Mouse (Mus musculus): ENCODE data around the gene Bahd1. TPM values are rescaled to one million over a fixed set of nuclear protein-coding genes. Genes with fewer than 3 reads are reported as not detected.

Gene Bahd1
- polyA plus RNA-seq, 1 experiment from 2014 or later, result 1.3 TPM

- Histone ChIP-seq H3K4me3 (ENCODE audit: low read depth, low read length) (no peak overlapping the region), H3K9ac (ENCODE audit: low read length) (no peak overlapping the region), H3K4me1 (replicated peaks; ENCODE audit: control insufficient read depth, insufficient read depth, low read length) (no peaks in the 10 kb centered on the region), H3K36me3 (ENCODE audit: control insufficient read depth, insufficient read depth, low read length) (no peaks in the 10 kb centered on the region), H3K4me2 (ENCODE audit: low read depth, low read length, severe bottlenecking) (no peak overlapping the region), H3K27ac (ENCODE audit: low read depth, low read length) (no peak overlapping the region), H3K9me3 (ENCODE audit: control insufficient read depth, low read length) (no peaks in the 10 kb centered on the region), H3K27me3 (ENCODE audit: control insufficient read depth, insufficient read depth, low read length) (no peaks in the 10 kb centered on the region)
- DNase-seq (ENCODE audit: low spot score), result no peak
- ATAC-seq (replicated peaks; ENCODE audit: low FRiP score), result no peak
- WGBS, result 83% methylated on average over 7 of the region's 7 CpGs
These were observed 63.5 kb downstream of the Bahd1 start for GRCm38 (mm10) chr2:118963676-118964012.

- Histone ChIP-seq H3K9me3 (ENCODE audit: control insufficient read depth, low read length) (no peaks in the 10 kb centered on the region), H3K27ac (ENCODE audit: low read depth, low read length) (no peak overlapping the region), H3K4me3 (ENCODE audit: low read depth, low read length) (no peak overlapping the region), H3K9ac (ENCODE audit: low read length) (no peak overlapping the region), H3K4me1 (replicated peaks; ENCODE audit: control insufficient read depth, insufficient read depth, low read length) (no peaks in the 10 kb centered on the region), H3K4me2 (ENCODE audit: low read depth, low read length, severe bottlenecking) (no peak overlapping the region), H3K27me3 (ENCODE audit: control insufficient read depth, insufficient read depth, low read length) (peaks cover 17% of the 10 kb centered on the region), H3K36me3 (ENCODE audit: control insufficient read depth, insufficient read depth, low read length) (no peaks in the 10 kb centered on the region)
- DNase-seq (ENCODE audit: low spot score), result no peak
- WGBS, result 85% methylated on average over 11 of the region's 11 CpGs
- no peak for ATAC-seq (replicated peaks; ENCODE audit: low FRiP score)
These were observed 69.5 kb downstream of the Bahd1 start for GRCm38 (mm10) chr2:118969585-118970147.

GRCm38 (mm10) chr2:118972048-118972447, 71.9 kb downstream of the Bahd1 start:
- Histone ChIP-seq H3K4me2 (ENCODE audit: low read depth, low read length, severe bottlenecking) (no peak overlapping the region), H3K9me3 (ENCODE audit: control insufficient read depth, low read length) (no peaks in the 10 kb centered on the region), H3K27ac (ENCODE audit: low read depth, low read length) (no peak overlapping the region), H3K4me1 (replicated peaks; ENCODE audit: control insufficient read depth, insufficient read depth, low read length) (peaks cover 3% of the 10 kb centered on the region; the same call in 1 of the 2 replicates), H3K27me3 (ENCODE audit: control insufficient read depth, insufficient read depth, low read length) (peaks cover 32% of the 10 kb centered on the region), H3K36me3 (ENCODE audit: control insufficient read depth, insufficient read depth, low read length) (no peaks in the 10 kb centered on the region), H3K9ac (ENCODE audit: low read length) (no peak overlapping the region), H3K4me3 (ENCODE audit: low read depth, low read length) (no peak overlapping the region)
- DNase-seq (ENCODE audit: low spot score) (no peak), ATAC-seq (replicated peaks; ENCODE audit: low FRiP score) (no peak)
- WGBS, result 82% methylated on average over 5 of the region's 5 CpGs

GRCm38 (mm10) chr2:118972687-118973376, 72.7 kb downstream of the Bahd1 start:
- Histone ChIP-seq H3K4me1 (replicated peaks; ENCODE audit: control insufficient read depth, insufficient read depth, low read length) (peaks cover 3% of the 10 kb centered on the region; the same call in 1 of the 2 replicates), H3K4me2 (ENCODE audit: low read depth, low read length, severe bottlenecking) (peak overlapping the region; percentile 61), H3K27me3 (ENCODE audit: control insufficient read depth, insufficient read depth, low read length) (peaks cover 40% of the 10 kb centered on the region), H3K27ac (ENCODE audit: low read depth, low read length) (no peak overlapping the region), H3K9me3 (ENCODE audit: control insufficient read depth, low read length) (no peaks in the 10 kb centered on the region), H3K4me3 (ENCODE audit: low read depth, low read length) (peak overlapping the region; percentile 17), H3K36me3 (ENCODE audit: control insufficient read depth, insufficient read depth, low read length) (no peaks in the 10 kb centered on the region), H3K9ac (ENCODE audit: low read length) (peak overlapping the region; percentile 12; the same call in 1 of the 2 replicates)
- 2% methylated on average over 33 of the region's 33 CpGs for WGBS
- ATAC-seq (replicated peaks; ENCODE audit: low FRiP score) (peak; percentile 88), DNase-seq (ENCODE audit: low spot score) (peak; percentile 96)

Other genes starting within 250 kb of the Bahd1 start
- gene Pak6, start 237.1 kb upstream of the Bahd1 start, polyA plus RNA-seq (2014; fragmentation: Nextera tagmentation; extraction: Ambion mirVana), result 1.2 and 2.2 TPM in 2 replicates
- not detected in 2 replicates for gene Ankrd63, start 196.4 kb upstream of the Bahd1 start, polyA plus RNA-seq (2014; fragmentation: Nextera tagmentation; extraction: Ambion mirVana)
- 0.33 and 0.45 TPM in 2 replicates for gene Plcb2, start 171.9 kb upstream of the Bahd1 start, polyA plus RNA-seq (2014; fragmentation: Nextera tagmentation; extraction: Ambion mirVana)
- 28.6 and 30.4 TPM in 2 replicates for gene Inafm2, start 154.6 kb upstream of the Bahd1 start, polyA plus RNA-seq (2014; fragmentation: Nextera tagmentation; extraction: Ambion mirVana)
- gene Ccdc9b, start 137.7 kb upstream of the Bahd1 start, polyA plus RNA-seq (2014; fragmentation: Nextera tagmentation; extraction: Ambion mirVana), result 0.36 and 0.87 TPM in 2 replicates
- gene Phgr1, start 127.6 kb upstream of the Bahd1 start, polyA plus RNA-seq (2014; fragmentation: Nextera tagmentation; extraction: Ambion mirVana), result not detected in 2 replicates
- 5.4 and 5.9 TPM in 2 replicates for gene Disp2, start 120.7 kb upstream of the Bahd1 start, polyA plus RNA-seq (2014; fragmentation: Nextera tagmentation; extraction: Ambion mirVana)
- 196 and 202 TPM in 2 replicates for gene Knstrn, start 86.4 kb upstream of the Bahd1 start, polyA plus RNA-seq (2014; fragmentation: Nextera tagmentation; extraction: Ambion mirVana)
- gene Ivd, start 38.4 kb upstream of the Bahd1 start, polyA plus RNA-seq (2014; fragmentation: Nextera tagmentation; extraction: Ambion mirVana), result 48.8 and 58.0 TPM in 2 replicates
- gene Chst14, start 26.1 kb downstream of the Bahd1 start, polyA plus RNA-seq (2014; fragmentation: Nextera tagmentation; extraction: Ambion mirVana), result 15.7 and 20.4 TPM in 2 replicates
- gene Ccdc32, start 129.0 kb downstream of the Bahd1 start, polyA plus RNA-seq (2014; fragmentation: Nextera tagmentation; extraction: Ambion mirVana), result 22.1 and 24.0 TPM in 2 replicates
- gene Rpusd2, start 134.4 kb downstream of the Bahd1 start, polyA plus RNA-seq (2014; fragmentation: Nextera tagmentation; extraction: Ambion mirVana), result 8.3 and 8.9 TPM in 2 replicates
- gene Knl1, start 146.7 kb downstream of the Bahd1 start, polyA plus RNA-seq (2014; fragmentation: Nextera tagmentation; extraction: Ambion mirVana), result 61.0 and 69.4 TPM in 2 replicates
- 84.2 and 91.2 TPM in 2 replicates for gene Rad51, start 212.4 kb downstream of the Bahd1 start, polyA plus RNA-seq (2014; fragmentation: Nextera tagmentation; extraction: Ambion mirVana)

Data from forebrain, embryonic 11.5 days (tissue).